Mouse (Mus musculus) stomach, postnatal 0 days (tissue): ENCODE results near the gene Mblac2.

ENCODE experiments used
- CTCF ChIP-seq: IDR thresholded peaks from 2 replicates; pipeline ENCODE4 v1.5.1; 2016; ENCODE audit warnings: antibody characterized with exemption, low read depth, mild to moderate bottlenecking, moderate library complexity
- EP300 ChIP-seq: optimal IDR thresholded peaks from 2 replicates; pipeline ENCODE3; 2016; ENCODE audit warnings: antibody characterized with exemption

- no peak for TF ChIP-seq CTCF
- TF ChIP-seq EP300: no peak
Measured at GRCm38 (mm10) chr13:81691606-81692005, 19.5 kb upstream of the Mblac2 start.
